Mouse (Mus musculus) megakaryocyte progenitor cell, adult 5-6 weeks (primary cell): ENCODE measurements around the gene Pip5kl1. TPM values are rescaled to one million over a fixed set of nuclear protein-coding genes. Genes with fewer than 3 reads are reported as not detected.

ENCODE experiments used
- ATAC-seq: replicated peaks from 2 replicates; pipeline ENCODE4 v1.8.0; 2016; ENCODE audit warnings: mild to moderate bottlenecking, moderate TSS enrichment, inconsistent platforms; ENCODE audit not compliant: poor library complexity
- total RNA-seq, 2 experiments: library from RNA; stranded (forward) in 1 of 2; stranded (reverse) in 1 of 2; fragments of 157-497, 149-512 nt in 1 of 2; fragments of 200-1000 nt in 1 of 2; gene quantifications; 2 replicates each; pipeline versions ENCODE4 v1.2.3 to v1.2.4; 2015 to 2017

The Pip5kl1 gene
- total RNA-seq, 2 experiments from 2014 or later: not detected

DNA sequence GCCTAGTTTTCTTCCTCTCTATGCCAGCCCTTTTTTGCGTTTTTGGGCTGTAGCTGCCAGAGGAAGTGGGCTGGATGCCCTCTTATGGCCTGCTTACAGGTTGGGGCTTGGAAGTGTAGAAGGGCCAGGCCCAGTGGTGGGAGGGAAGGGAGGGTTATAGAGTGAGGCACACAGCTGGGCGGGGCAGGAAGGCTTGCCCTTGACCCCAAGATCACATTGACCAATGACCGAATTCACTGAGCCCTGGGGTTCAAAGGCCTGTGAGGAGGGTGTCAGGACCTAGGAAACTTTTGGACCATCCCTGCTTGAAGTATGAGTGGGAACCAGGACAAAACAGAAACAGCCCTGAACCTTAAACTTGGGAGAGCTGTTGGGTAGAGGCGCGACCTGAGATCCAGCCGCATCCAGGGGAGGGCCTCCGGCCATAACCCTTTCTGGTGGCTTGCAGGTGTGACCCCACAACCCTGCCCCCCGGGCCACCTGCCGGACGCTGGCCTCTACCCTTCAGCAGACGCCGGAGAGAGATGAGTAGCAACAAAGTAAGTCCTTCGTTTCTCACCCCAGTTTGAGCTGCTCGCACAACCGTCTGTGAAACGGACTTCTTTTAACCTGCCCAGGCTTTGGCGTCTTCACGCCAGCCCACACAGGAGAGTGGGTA, 34.3 kb downstream of the Pip5kl1 start:
- no peak for ATAC-seq

DNA sequence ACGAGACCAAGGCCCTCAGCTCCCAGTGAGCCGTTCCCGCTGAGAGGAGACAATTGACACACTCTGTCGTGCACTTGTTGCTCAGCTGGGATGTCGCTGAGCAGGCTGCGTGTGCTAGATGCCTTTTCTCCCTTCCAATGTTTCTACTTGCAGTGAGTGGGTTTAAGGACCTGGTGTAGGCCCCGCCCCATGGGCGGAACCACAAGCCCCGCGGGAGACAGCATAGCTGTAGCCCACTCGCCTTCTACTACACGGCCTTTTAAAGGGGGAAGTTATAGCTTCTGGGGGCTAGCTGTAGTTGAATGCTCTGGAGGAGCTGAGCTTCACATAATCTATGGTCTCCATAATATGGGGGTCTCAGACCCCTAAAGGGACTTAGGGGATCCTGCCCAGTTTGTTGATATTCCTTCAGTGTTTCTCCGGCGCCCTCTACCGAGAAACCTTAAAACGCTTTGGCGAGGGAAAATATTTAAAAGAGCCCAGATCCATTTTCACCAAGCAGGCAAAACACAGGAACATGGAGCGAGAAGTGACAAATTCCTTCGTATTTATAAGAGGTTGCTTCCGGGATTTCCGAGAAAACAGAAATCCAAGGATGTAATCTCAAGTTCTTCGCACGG, 36.1 kb downstream of the Pip5kl1 start:
- ATAC-seq: peak; percentile 12; the same call in 1 of the 2 replicates

DNA sequence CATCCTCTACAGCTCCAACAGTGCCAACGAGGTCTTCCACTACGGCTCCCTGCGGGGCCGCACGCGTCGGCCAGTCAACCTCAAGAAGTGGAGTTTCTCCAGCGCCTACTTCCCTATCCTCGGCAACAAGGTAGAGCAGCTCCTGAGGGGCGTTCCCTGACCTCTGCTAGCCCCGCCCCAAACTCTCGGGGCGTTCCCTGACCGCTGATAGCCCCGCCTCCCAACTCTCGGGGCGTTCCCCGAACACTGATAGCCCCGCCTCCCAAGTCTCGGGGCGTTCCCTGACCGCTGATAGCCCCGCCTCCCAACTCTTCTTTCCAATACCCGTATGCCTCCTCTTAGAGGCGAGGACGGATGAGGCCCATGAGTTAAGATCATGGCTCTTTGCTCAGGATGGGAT, 37.7 kb downstream of the Pip5kl1 start:
- ATAC-seq: no peak

DNA sequence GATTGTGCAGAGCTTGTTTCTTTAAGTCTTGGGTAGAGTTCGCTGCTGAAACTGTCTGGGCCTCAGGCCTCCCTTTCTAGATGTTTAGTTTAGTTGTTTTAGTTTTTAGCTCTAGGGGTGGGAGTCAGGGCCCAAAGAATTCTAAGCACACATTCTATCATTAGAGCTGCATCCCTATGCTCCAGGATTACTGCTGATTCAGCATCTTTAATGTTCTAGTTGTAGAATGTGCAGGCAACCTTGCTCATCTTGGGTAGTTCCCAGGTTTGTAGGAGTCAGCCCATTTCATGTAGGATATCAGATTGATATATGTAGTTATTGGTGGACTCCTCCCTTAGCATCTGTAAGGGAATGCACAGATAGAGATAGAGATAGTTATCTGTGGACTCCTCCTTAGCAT, 42.5 kb downstream of the Pip5kl1 start:
- no peak for ATAC-seq

DNA sequence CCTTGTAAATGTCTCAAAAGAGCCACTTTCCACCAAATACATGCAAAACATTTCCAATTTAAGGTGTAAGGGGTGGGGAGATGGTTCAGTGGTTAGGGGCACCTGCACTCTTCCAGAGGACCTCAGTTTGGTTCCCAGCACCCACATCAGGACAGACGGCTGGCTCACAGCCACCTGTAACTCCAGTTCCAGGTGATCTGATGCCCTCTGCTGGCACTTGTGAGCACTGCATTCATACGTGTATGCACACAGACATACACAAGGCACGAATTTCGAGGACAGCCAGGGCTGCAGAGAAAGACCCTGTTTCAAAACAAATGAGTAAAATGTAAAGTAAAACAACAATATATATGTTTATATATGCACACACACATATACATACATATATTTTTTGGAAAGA, 43.0 kb downstream of the Pip5kl1 start:
- ATAC-seq: no peak

DNA sequence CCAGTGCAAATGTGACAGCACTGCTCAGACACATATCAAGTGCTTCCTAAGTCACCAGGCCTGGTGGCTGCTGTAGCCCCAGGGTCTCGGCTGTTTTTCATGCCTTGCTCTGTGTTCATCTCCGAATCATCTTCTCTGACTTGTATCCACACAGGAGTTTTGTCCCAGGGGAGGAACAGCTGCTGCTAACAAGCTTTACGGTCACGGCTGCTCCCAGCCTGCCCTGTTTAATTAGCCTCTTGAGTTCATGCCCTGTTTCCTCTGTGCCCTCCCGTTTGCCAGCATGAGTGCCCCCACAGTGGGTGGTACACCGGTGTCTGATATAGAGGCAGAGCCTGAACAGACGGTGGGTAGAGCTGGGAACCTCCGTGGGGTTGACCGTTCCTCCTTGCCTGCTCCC, 43.5 kb downstream of the Pip5kl1 start:
- ATAC-seq: no peak

DNA sequence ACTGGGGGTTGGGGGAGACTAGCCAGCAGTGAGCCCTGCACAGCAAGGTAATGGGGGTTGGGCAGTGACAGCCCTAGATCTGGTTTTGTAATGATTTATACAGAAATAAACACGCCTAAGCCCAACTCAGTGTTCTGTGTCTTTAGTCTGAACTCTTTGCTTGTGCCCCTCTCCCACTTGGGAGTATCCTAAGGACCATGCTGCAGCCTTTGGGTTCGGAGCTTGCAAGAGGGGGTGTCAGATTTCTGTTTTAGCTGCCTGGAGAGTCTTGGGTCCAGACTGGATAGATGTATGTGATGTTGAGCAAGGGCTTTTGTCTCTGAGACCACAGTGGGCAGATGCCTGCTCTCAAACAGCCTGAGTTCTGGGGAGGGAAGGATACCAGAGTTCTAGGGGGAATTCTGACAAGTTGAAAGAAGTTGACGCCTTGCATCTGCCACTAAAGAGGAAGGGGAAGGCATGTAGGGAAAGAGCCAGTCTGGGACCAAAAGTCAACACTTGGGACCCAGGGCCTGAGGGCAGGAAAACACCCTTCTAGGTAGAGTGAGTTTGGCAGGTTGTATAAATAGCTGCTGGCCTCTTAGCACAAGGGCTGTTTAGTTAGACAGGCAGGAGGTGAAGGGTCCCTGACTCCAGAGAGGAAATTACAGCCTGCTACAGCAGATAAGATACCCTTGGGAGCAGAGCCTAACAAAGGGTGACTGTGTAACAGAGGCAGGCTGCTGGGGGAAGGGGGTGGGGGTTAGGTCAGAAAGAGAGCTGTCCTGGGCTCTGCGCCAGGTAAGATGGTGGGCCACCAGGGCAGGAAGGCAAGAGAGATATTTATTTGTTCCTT, 46.3 kb downstream of the Pip5kl1 start:
- peak; percentile 78 for ATAC-seq

DNA sequence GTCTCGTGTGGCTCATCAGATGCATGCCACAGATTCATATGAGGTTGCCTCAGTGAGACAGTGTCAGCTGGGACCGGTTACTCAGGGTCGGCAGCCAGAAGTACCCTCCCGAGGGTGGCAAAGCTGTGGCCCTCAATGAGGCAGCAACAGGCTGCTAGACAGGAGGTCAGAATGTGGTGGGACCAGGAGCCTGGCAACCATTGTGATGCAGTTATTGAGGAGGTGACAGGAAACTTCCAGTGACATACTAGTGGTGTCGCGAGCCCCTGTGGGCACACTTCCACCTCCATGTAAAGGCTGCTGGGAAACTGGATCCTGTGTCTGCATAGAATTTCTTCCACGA, 46.9 kb downstream of the Pip5kl1 start, which contains the start of gene Ak1:
Gene Ak1 (plus strand): TSS at position 242 of the 343 bp plus-strand sequence.
- ATAC-seq: no peak; the same call in 1 of the 2 replicates

DNA sequence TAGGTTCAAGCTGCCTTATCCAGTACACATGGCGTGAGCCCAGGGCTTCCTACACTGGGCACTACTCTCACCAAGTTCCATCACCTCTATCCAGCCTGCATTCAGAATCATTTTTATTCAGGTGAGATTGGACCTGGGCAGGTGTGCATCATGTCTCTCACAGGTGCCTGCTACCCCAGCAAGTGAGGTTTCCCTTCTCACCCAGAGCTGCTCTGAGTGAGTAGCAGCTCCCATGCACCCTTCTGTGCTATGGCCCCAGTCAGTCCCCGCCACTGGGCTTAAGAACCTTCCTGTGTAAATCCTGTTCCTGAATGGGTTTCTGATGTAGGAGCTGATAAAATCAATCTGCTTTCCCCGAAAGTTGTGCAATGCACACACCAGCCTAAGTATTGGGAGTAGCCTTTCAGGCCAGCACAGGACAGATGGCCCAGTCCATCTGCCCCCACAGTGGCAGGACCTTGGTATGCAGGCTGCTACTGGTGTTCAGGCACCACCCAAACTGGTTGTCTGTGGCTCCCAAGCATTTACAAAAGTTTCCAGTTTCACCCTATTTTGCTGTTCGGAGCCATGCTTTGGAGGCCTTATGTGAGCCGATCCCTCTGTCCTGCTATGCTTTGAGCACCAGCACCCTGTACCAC, 49.6 kb downstream of the Pip5kl1 start:
- no peak for ATAC-seq

DNA sequence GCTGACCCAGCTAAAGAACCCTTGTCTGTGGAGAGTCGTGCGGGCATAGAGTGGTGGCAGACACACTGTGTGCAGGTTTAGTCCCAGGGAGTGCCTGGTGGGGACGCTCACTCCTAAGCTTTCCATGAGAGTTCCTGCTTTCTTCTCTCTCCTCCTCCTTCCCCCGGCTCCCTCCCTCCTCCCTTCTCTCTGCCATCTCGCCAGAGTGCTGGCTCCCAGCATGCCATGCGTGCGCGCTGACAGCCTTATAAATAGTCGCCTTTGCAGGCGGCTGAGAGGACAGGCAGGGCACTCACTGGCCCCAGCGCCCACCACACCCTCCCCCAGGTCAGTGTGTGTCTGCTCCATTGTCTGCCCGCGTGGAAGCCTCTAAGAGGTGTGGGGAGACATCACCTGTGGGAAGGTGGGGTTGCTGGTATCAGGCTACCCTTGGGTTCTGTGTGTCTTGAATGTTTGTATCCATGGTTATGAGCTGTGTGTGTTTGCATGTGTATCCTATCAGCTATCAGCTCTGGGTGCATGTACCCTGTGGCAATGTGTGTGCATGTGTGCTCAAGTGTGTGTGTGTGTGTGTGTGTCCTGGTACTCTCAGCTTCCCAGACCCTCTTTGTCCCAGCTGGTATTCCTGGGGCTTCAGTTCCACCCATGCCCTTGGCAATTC, 50.7 kb downstream of the Pip5kl1 start:
- ATAC-seq: peak; percentile 51; the same call in 1 of the 2 replicates

DNA sequence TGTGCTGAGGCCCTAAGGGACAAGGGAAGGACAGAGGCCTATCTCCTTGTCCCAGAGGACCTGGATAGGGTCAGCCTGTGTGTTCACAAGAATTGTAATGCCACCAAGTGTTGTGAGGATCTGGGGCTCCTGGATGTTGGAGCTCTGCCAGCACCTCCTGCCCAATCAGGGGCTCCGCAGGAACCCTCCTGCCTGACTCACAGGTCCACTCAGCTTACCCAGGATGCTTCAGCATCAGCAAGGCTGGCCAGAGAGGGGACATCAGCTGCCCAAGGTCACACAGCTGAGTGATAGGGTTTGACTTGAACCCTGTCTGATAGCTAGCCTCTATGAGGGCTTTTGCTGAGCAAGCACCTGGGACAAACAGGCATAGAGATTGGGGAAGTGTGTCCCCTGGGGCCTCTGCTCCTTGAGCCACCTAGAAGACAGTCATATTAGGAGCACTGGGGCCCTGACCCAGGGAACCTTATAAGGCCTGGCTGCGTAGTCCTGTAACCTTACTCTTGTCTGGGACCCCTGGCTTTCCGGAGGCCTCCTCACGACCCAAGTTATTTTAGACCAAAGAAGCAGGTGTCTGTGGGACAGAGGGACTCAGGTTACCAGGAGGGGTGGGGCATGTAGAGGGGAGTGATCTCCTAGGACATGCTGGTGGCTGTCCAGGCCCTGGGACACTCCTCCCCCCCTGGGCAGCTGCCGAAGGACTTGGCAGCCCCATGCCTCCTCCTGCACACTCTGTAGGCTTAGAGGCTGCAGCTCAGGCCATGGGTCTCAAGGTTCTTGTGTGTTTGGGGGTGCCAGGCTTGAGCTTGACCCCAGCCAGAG, 51.5 kb downstream of the Pip5kl1 start:
- ATAC-seq: no peak

DNA sequence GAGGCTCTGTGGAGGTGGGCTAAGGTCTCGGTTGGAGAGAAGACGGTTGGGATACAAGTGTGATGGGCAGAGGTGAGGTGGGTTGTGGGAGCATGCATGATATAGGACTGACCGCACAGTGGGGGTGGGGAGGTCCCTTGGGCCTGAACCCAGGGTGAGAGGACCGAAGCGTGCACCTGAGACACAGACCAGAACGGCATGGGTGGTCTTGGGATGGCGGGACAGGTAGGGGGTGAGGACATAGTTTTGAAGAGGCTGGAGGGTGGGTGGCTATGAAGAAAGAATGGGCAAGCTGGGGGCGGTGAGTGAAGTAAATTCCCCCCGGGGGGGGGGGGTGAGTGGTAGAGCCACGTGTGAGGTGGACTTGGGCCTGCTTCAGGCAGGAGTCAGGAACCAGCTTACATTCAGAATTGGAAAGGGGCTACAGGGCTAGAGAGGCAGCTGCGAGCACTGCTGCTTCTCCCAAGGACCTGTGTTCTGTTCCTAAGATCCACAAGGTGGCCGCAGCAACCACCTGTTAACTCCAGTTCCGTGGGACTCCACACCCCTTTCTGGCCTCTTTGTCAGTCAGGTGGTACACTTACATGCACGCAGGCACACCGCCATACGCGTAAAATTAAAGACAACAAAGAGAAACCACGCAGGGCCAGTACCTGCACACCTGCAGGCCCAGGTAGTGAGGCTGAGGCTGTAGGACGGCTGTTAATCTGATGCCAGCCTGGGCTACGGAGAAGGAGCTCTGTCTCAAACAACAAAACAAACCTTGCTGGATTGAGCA, 52.9 kb downstream of the Pip5kl1 start:
- no peak for ATAC-seq

DNA sequence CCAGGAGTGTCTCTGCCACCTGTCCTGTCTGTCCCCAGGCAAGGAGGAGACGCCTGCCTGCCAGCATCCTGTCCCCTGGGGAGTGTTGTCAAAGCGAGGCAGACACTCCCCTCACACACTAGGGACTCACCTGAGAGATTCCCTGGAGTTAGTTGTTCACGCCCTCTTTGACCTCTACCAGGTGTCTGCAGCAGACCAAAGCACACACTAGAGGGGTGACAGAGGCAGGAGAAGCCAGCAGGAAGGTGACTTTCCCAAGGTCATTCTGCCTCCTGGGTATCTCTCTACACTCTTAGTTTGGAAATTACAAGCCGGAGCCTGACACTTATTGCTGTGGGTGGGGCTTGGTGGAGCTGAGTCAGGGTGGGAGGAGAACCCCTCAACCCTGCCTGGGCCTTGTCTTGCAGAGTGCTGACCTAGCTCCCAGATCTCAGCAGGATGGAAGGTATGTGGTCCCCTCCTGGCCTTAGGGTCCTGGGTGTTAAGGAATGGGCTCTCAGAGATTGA, 53.5 kb downstream of the Pip5kl1 start:
- ATAC-seq: no peak

DNA sequence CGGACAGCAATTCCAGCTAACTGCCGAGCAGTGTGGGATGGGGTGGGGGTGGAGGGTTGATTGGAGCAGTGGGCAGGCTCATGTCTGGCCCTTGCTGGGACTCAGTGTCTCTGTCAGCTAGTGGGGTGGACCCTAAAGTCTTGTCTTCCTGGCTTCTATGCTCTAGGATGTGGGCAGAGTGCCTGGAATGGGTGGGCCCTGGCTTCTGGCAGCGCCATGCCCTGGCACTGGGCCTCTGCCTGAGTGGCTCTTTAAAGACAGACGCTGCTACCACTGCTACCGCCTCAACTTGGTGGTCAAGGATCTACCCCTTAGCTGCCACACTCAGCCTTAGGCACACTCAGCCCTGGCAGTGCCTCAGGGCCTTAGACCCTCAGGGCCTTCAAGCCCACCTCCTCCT, 54.1 kb downstream of the Pip5kl1 start:
- ATAC-seq: no peak

DNA sequence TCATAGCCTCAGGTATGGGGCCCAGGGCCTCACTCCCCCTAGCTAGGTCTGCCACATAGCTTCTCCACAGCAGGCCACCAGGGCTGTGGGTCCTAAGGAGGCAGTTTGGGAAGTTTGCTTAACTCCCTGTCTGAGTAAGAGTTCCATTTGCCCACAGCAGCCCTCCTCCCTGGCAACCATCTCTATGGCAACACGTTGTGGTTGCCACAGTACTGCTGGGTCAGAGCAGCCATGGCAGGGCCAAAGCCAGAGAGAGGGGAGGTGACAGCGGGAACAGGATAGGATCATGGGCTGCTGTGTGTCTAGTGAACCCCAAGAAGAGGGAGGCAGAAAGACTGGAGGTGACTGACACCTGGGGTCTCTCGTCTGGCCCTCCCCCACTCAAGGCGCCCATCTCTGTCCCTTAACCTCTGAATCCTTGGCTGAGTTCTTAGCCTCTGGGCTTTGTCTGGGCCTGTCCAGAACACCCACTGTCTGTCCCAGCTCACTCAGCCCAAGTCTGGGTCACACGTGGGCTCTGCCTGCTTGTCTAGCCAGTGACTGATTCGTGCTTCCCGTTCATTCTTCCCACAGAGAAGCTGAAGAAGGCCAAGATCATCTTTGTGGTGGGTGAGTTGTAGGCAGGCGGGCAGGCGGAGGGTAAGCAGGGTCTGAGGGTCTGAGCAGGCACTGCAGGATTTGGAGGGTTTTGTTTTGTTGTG, 54.8 kb downstream of the Pip5kl1 start:
- ATAC-seq: peak; percentile 45

DNA sequence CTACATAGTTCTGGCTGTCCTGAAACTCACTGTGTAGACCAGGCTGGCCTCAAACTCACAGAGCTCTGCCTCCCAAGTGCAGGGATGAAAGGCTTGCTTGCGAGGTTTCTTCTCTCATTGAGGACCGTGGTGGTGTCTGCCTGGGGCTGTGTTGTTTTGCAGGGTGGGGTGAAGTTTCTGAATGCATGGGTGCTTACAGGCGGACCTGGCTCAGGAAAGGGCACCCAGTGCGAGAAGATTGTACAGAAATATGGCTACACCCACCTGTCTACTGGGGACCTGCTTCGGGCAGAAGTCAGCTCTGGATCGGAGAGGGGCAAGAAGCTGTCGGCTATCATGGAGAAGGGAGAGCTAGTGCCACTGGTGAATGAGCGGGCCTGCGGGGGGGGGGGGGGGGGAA, 55.4 kb downstream of the Pip5kl1 start:
- ATAC-seq: no peak

DNA sequence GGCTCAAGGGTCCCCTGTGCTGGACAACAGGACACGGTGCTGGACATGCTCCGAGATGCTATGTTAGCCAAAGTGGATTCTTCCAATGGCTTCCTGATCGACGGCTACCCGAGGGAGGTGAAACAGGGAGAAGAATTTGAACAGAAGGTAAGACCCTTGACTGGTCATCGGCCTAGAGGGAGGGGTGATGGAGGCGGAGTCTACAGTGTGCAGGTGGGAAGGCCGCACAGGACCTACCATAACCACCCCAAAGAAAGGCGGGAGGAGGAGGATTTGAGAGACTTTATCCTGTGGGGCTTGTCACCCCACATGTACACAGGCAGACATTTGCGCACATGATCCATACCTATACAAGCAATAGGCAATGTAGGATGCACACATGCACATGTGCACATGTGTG, 56.4 kb downstream of the Pip5kl1 start:
- no peak for ATAC-seq

DNA sequence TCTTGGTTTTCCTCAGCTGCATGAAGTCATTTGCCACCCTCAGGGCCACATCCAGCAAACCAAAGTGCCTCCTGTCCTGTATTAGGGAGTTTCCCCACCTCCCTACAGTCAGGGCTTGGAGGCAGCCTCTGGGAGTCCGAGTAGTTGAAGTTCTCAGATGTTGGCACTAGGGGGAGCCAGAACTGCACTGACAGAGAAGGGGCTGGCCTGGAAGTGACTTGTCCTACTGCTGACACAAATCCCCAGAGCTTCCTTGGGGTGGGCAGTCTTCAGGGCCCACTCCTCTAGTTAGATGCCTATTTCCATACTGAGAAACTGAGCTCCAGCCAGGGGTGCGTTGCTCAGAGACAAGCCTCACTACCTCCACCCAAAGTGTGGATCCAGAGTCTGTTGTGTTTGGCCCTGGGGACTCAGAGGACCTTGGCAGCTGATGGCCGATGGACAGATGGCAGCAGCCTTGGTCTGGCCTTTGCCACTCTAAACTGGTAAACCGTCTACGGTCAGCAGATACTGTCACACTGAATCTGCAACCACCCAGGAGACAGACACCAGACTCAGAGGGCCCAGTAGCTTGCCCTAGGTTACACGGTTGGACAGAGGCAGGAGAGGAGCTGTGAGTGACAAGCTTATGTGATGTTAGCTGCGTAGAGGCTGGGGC, 57.3 kb downstream of the Pip5kl1 start:
- peak; percentile 83 for ATAC-seq
